Mouse (Mus musculus) midbrain, embryonic 15.5 days (tissue): ENCODE results near the gene Ube2t. TPM values are rescaled to one million over a fixed set of nuclear protein-coding genes. Genes with fewer than 3 reads are reported as not detected.

Experiments
- ATAC-seq: fragments of 200-750 bp; cut with Nextera tagmentation; replicated peaks from 2 replicates; pipeline ENCODE4 v1.8.0; 2017; ENCODE audit warnings: moderate TSS enrichment
- H3K27ac ChIP-seq: fragments of 300-500 bp; sonication (generic); 2 replicates; pipeline ENCODE4 v1.5.1; 2015; ENCODE audit warnings: mild to moderate bottlenecking, inconsistent platforms
- H3K27me3 ChIP-seq: fragments of 300-500 bp; sonication (generic); replicated peaks from 2 replicates; pipeline ENCODE4 v1.6.1; 2015; ENCODE audit warnings: inconsistent platforms
- H3K36me3 ChIP-seq: fragments of 300-500 bp; sonication (generic); replicated peaks from 2 replicates; pipeline ENCODE4 v1.6.1; 2015; ENCODE audit warnings: inconsistent platforms
- H3K4me1 ChIP-seq: fragments of 300-500 bp; sonication (generic); 2 replicates; pipeline ENCODE4 v1.6.1; 2015; ENCODE audit warnings: inconsistent platforms
- H3K4me2 ChIP-seq: fragments of 300-500 bp; sonication (generic); 2 replicates; pipeline ENCODE4 v1.6.1; 2015; ENCODE audit warnings: inconsistent platforms, mild to moderate bottlenecking, moderate library complexity
- H3K4me3 ChIP-seq: fragments of 300-500 bp; sonication (generic); 2 replicates; pipeline ENCODE4 v1.5.1; 2015; ENCODE audit warnings: mild to moderate bottlenecking, inconsistent platforms
- H3K9ac ChIP-seq: fragments of 300-500 bp; sonication (generic); 2 replicates; pipeline ENCODE4 v1.6.1; 2015; ENCODE audit warnings: mild to moderate bottlenecking, inconsistent platforms
- H3K9me3 ChIP-seq: fragments of 300-500 bp; sonication (generic); 2 replicates; pipeline ENCODE4 v1.6.1; 2016; ENCODE audit warnings: inconsistent platforms
- WGBS: fragments of 180-500 bp; shearing (Covaris S2); methylation state at CpG from one replicate; pipeline ENCODE4 v1.1.7; 2015; ENCODE audit warnings: mixed read lengths; 5-methylcytosine and 5-hydroxymethylcytosine counted together
- polyA plus RNA-seq: library from polyadenylated mRNA; unstranded; fragments of >200 nt; fragmentation: Nextera tagmentation; extraction: Ambion mirVana; gene quantifications from 2 replicates; pipeline ENCODE4 v1.2.1, GENCODE M21; 2015

The Ube2t gene
- polyA plus RNA-seq, 1 experiment from 2014 or later = 10.4 TPM

DNA sequence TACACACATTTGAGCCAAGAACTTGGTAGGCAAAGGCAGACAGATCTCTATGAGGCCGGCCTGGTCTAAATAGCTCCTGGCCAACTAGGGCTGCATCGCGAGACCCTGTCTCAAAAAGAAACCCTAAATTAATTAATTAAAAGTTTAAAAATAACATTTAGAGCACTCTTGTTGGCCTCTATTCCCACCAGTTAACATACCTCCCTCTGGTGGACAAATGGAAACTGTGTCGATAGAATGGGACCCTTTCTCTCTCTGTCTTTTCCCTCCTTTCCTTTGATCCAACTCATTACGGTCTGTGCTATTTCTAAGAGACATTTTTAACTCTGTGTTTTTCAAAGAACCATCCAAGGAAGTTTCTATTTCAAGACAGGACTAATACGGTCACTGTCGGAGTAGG, 1.7 kb upstream of the Ube2t start:
- H3K36me3 ChIP-seq = no peaks in the 10 kb centered on the region
- H3K9me3 ChIP-seq = no peaks in the 10 kb centered on the region
- no peak overlapping the region for H3K27ac ChIP-seq
- no peak overlapping the region for H3K4me2 ChIP-seq
- H3K27me3 ChIP-seq = no peaks in the 10 kb centered on the region
- WGBS = 57% methylated on average over 7 of the region's 7 CpGs
- H3K9ac ChIP-seq = no peak overlapping the region
- no peak for ATAC-seq
- H3K4me1 ChIP-seq = peaks cover 13% of the 10 kb centered on the region
- H3K4me3 ChIP-seq = no peak overlapping the region

DNA sequence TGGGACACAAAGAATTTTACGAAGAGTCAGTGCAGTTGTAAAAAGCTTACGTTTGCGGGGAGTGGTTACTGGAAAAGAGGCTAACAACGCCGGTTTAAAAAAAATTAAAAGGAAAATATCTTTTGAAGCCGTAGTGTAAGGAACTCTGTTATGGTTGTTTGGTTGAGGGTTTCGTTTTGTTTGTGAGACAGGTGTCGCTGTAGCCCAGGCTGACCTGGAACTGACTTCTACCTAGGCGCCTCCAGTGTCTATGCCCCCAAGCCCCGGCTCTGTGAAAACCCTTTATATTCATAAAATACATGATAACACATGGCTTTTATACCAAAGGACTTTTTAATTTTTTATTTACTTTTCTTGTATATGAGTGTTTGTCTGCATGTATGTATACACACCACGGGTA, 456 bp downstream of the Ube2t start:
- H3K4me1 ChIP-seq = peaks cover 13% of the 10 kb centered on the region
- peak overlapping the region; percentile 82 for H3K4me2 ChIP-seq
- H3K4me3 ChIP-seq = peak overlapping the region; percentile 85
- peak; percentile 70 for ATAC-seq
- H3K27ac ChIP-seq = peak overlapping the region; percentile 43; the same call in 1 of the 2 replicates
- peak overlapping the region; percentile 55 for H3K9ac ChIP-seq
- no peaks in the 10 kb centered on the region for H3K27me3 ChIP-seq
- WGBS = 2% methylated on average over 11 of the region's 11 CpGs
- H3K9me3 ChIP-seq = no peaks in the 10 kb centered on the region
- no peaks in the 10 kb centered on the region for H3K36me3 ChIP-seq

DNA sequence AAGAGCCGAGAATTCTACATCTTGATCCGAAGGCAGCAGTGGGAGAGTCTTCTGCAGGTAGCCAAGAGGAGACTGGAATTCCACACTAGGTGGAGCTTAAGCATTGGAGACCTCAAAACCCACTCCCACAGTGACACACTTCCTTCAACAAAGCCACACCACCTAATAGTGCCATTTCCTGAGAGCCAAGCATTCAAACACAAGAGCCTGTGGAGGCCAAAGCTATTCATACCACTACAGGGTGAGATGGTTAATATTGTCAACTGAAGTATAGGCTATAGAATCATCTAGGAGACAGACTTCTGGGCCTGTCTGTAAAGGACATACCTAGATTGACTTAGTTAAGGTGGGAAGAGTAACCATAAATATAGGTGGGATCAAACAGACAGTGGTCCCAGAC, 3.1 kb downstream of the Ube2t start:
- Histone ChIP-seq H3K4me2 (no peak overlapping the region), H3K4me1 (peaks cover 13% of the 10 kb centered on the region), H3K9ac (no peak overlapping the region), H3K9me3 (no peaks in the 10 kb centered on the region), H3K4me3 (no peak overlapping the region), H3K27ac (no peak overlapping the region), H3K36me3 (no peaks in the 10 kb centered on the region), H3K27me3 (no peaks in the 10 kb centered on the region)
- 98% methylated on average over 2 of the region's 2 CpGs for WGBS
- ATAC-seq = no peak

DNA sequence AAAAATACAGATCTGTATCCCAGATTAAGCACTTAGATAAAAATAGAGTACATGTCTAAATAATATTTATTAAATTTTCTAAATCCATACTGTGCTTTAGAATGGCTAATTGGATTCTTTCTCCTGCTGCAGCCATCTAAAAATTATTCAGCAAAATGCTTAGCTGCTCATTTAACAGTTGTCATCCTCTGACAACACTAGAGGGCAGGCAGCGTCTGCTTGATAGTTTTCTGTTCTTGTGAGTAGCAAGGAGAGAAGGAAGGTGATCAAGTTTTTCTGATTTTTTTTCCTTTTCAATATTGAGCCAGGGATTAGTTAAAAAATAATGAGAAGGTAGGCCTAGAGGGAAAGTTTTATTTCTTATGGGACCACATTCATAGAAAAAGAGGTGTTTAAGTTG, 10.6 kb downstream of the Ube2t start:
- WGBS = 80% methylated on average over 1 of the region's 1 CpGs
- Histone ChIP-seq H3K9ac (no peak overlapping the region), H3K36me3 (no peaks in the 10 kb centered on the region), H3K4me2 (no peak overlapping the region), H3K27ac (no peak overlapping the region), H3K4me1 (no peaks in the 10 kb centered on the region), H3K9me3 (no peaks in the 10 kb centered on the region), H3K4me3 (no peak overlapping the region), H3K27me3 (no peaks in the 10 kb centered on the region)
- no peak for ATAC-seq

DNA sequence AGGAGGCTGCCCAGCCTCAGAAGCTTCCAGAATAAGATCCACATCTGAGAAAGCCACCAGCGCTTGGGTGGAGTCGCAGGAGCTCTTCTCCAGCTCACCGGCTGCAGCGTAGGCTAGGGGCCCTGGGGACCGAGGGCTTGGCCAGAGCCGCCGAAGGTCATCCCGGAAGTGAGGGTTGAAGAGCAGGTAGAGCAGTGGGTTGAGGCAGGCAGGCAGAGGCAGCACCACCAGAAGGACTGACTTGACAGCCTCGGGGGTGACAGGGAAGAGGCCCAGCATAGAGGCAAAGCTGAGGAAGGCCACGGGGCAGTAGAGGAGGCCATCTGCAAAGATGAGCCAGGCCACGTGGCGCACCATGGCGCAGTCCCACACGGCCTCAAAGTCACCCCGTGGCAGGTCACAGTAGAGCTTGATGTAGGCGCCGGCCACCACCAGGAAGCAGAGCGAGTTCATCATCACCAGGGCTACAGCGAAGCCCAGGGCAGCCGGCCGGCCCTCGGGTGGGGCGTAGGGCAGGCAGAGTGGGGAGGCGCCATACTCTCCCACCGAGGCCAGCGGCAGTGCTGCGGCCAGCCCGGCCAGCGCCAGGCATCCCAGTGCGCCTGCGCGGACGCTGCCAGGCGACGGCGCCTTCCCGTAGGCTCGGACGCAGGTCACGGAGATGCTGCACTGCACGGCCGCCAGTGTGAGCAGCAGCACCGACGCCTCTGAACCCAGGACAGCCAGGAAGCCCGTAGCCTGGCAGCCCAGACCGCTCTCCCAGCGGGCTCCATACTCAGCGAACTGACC, 25.0 kb downstream of the Ube2t start:
- WGBS = 34% methylated on average over 44 of the region's 48 CpGs
- no peaks in the 10 kb centered on the region for H3K9me3 ChIP-seq
- ATAC-seq = peak; percentile 83

DNA sequence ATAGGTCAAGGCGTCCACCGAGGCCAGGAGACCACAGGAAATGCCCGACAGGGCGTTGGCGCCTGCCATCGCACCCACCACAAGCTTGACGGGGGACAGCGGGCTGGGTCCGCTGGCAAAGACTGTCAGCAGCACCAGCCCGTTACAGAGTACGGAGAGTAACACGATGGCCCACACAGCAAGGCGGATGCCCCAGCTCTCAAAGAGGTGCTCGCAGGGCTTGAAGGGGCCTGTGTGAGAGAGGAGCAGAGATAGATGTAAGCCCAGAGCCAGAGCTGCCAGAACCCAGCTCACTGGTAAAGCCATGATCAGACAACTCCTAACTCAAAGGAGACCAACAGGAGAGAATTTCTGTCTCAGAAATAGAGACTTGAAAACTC, 25.6 kb downstream of the Ube2t start:
- H3K9me3 ChIP-seq = no peaks in the 10 kb centered on the region
- no peak overlapping the region for H3K27ac ChIP-seq
- H3K27me3 ChIP-seq = 0 out of 2 replicates have a peak, but pooled peaks cover 4% of the 10 kb centered on the region
- H3K36me3 ChIP-seq = no peaks in the 10 kb centered on the region
- no peak; the same call in none of the 2 replicates for ATAC-seq
- peak overlapping the region; percentile 66 for H3K4me2 ChIP-seq
- peak overlapping the region; percentile 40 for H3K9ac ChIP-seq
- no peaks in the 10 kb centered on the region for H3K4me1 ChIP-seq
- H3K4me3 ChIP-seq = peak overlapping the region; percentile 38
- WGBS = 7% methylated on average over 14 of the region's 14 CpGs

More for the DNA sequence above, 25.0 kb downstream of the Ube2t start:
- no peak overlapping the region for H3K27ac ChIP-seq
- H3K4me1 ChIP-seq = no peaks in the 10 kb centered on the region
- H3K9ac ChIP-seq = peak overlapping the region; percentile 40
- 0 out of 2 replicates have a peak, but pooled peaks cover 4% of the 10 kb centered on the region for H3K27me3 ChIP-seq
- H3K36me3 ChIP-seq = no peaks in the 10 kb centered on the region
- peak overlapping the region; percentile 38 for H3K4me3 ChIP-seq
- H3K4me2 ChIP-seq = peak overlapping the region; percentile 66

DNA sequence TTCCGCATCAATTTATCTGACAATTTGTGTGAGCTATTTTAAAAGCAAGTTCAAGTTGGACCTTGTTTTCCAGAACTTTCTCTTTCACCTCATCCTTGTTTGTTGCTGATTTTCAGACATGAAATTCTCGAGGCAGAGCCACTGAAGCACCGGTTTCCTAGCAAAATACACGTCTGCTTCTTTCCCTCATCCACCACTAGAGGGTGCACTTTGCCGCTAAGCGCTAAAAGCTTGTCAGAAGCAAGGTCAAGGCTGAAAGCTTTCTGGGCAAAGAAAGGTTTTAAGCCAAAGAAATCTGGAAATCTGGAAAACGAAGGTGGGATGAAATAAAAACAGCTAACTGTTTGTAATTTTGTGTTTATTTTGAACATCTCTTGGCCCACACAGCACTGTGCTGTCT, 27.0 kb downstream of the Ube2t start:
- Histone ChIP-seq H3K27me3 (0 out of 2 replicates have a peak, but pooled peaks cover 4% of the 10 kb centered on the region), H3K4me3 (no peak overlapping the region), H3K9ac (no peak overlapping the region), H3K4me1 (no peaks in the 10 kb centered on the region), H3K27ac (no peak overlapping the region), H3K9me3 (no peaks in the 10 kb centered on the region), H3K36me3 (no peaks in the 10 kb centered on the region), H3K4me2 (no peak overlapping the region)
- WGBS = 8% methylated on average over 7 of the region's 7 CpGs
- no peak for ATAC-seq

DNA sequence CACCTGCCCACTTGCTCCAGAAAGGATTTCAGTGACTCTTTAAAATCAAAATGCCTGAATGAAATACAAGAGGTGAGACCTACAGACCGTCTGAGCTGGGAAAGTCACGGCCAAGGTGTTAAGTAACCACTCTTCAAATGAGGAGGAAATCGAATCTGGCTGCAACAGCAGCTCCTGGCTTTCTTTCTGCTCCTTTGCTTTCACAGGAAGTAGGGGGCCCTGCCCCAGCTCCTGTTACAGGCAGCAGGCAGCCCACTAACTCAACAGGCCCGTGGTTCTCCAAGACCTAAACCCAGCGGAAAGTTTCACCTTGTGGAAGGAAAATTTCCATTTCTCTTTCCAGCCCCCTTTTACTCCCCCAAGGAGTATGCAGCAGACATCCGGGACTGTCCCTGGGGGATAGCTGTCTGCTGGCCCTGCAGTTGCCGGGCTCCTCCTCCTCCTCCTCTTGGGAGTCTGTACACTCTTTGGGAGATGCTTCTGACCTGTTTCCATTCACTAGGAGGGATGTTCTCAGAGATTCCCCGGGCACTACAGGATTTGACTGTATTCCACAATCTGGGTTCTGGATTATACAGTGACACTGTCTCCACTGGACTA, 29.8 kb downstream of the Ube2t start:
- H3K4me2 ChIP-seq = no peak overlapping the region
- H3K36me3 ChIP-seq = no peaks in the 10 kb centered on the region
- WGBS = 62% methylated on average over 8 of the region's 8 CpGs
- no peak for ATAC-seq
- no peak overlapping the region for H3K4me3 ChIP-seq
- peaks cover 3% of the 10 kb centered on the region for H3K4me1 ChIP-seq
- 0 out of 2 replicates have a peak, but pooled peaks cover 4% of the 10 kb centered on the region for H3K27me3 ChIP-seq
- H3K27ac ChIP-seq = no peak overlapping the region
- no peak overlapping the region for H3K9ac ChIP-seq
- H3K9me3 ChIP-seq = no peaks in the 10 kb centered on the region

DNA sequence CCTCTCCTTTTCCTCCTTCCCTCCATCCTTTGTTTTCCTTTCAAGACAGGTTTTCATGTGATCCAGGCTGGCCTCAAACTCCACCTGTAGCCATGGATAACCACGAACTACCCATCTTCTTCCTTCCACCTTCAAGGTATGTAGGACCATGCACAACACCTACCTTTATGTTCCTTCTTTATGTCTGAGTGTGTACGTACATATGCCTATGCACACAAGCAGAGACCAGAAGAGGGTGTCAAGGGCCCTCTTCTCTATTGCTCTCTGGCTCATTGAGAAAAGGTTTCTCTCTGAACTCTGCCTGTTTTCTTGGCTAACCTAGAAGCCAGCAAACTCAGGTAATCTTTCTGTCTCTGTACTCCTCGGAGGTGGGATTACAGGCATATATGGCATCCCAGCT, 32.4 kb downstream of the Ube2t start:
- 80% methylated on average over 3 of the region's 3 CpGs for WGBS
- no peak for ATAC-seq

DNA sequence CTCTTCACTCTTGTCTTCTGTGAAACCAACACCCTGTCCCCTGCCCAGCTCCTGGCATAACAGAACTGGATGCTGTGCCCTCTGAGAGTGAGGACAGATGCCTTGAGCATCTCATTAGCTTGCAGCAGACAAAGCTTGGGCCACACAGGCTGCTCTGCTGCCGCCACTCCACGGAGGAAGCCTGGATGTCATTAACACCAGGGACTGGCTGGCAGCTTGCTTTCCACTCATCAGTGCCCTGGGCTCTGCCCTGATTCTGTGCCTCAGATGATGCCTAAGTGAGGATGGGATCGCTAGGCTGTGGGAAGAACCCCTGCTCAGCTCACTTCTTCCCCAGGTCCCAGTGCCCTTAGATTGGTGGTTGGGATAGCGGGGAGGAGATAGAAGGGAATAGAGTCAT, 33.1 kb downstream of the Ube2t start:
- H3K4me2 ChIP-seq = no peak overlapping the region
- H3K27me3 ChIP-seq = no peaks in the 10 kb centered on the region
- H3K36me3 ChIP-seq = no peaks in the 10 kb centered on the region
- H3K27ac ChIP-seq = no peak overlapping the region
- no peaks in the 10 kb centered on the region for H3K9me3 ChIP-seq
- H3K9ac ChIP-seq = 0 out of 2 replicates have a peak overlapping the region, but pooled peaks have one; percentile 12
- ATAC-seq = no peak
- 48% methylated on average over 4 of the region's 4 CpGs for WGBS
- peaks cover 3% of the 10 kb centered on the region for H3K4me1 ChIP-seq
- no peak overlapping the region for H3K4me3 ChIP-seq

More for the DNA sequence above, 32.4 kb downstream of the Ube2t start:
- Histone ChIP-seq H3K27me3 (no peaks in the 10 kb centered on the region), H3K4me2 (no peak overlapping the region), H3K36me3 (no peaks in the 10 kb centered on the region), H3K4me1 (peaks cover 3% of the 10 kb centered on the region), H3K9ac (no peak overlapping the region), H3K9me3 (no peaks in the 10 kb centered on the region), H3K27ac (no peak overlapping the region), H3K4me3 (no peak overlapping the region)

DNA sequence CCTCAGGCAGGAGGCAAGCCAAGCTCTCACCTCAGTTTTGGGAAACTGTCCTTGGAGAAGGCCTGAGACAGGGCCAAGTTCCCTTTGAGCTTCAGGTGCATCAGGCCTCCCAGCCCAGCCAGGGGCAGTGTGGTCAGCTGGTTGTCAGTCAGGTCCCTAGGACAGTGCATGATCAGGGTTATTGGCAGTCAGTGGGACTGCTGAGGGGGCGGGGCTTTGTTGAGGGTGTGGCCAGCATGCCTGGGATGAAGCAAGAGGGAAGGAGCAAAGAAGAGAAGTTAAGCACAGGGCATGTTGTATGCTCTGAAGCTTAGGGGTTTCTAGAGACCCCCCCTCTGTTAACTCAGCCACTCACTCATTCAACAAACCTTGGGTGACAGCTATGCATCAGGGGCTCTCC, 33.6 kb downstream of the Ube2t start:
- H3K4me3 ChIP-seq = no peak overlapping the region
- H3K4me1 ChIP-seq = peaks cover 3% of the 10 kb centered on the region
- H3K9me3 ChIP-seq = no peaks in the 10 kb centered on the region
- no peak for ATAC-seq
- no peak overlapping the region for H3K9ac ChIP-seq
- 29% methylated on average over 1 of the region's 1 CpGs for WGBS
- no peak overlapping the region for H3K4me2 ChIP-seq
- no peaks in the 10 kb centered on the region for H3K36me3 ChIP-seq
- H3K27ac ChIP-seq = no peak overlapping the region
- no peaks in the 10 kb centered on the region for H3K27me3 ChIP-seq

DNA sequence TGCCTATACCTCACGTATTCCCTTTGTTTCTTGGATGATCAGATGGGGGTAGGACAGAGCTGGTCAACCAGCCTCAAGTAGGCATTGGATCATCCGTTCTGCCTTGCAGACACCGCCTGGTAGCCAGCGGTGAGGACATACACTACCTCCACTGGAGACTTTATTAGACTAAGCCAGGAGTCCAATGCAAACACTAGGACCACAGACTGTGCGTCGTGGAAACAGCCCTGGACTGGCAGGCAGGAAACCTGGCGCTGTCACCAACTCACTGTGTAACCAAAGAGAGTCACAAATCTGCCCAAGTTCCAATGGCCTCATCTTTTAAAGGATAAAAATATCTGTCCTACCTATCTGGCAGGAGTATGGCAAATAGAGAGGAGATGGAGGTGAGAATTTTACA, 34.1 kb downstream of the Ube2t start:
- no peak overlapping the region for H3K27ac ChIP-seq
- H3K9ac ChIP-seq = no peak overlapping the region
- no peaks in the 10 kb centered on the region for H3K36me3 ChIP-seq
- peaks cover 3% of the 10 kb centered on the region for H3K4me1 ChIP-seq
- no peak overlapping the region for H3K4me3 ChIP-seq
- H3K27me3 ChIP-seq = no peaks in the 10 kb centered on the region
- no peak overlapping the region for H3K4me2 ChIP-seq
- H3K9me3 ChIP-seq = no peaks in the 10 kb centered on the region
- 88% methylated on average over 7 of the region's 7 CpGs for whole genome bisulfite sequencing
- ATAC-seq = no peak

DNA sequence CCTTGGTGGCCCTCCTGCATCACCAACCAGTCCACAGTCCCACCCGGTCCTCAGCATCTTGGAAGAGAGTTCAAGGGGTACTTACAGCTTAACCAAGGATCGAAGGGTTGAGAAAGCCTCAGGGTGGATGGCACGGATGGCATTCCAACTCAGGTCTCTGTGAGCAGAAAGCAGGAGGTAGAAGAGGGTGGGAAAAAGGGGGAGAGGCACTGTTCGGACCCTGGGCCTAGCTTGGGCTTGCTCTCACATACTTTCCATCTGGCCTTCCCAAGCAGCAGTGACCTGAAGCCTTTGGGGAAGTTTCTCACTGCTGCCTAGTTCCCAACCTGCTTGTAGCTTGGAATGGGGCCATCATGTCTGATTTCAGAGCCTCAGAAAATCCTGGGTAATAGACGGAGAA, 35.2 kb downstream of the Ube2t start:
- no peaks in the 10 kb centered on the region for H3K27me3 ChIP-seq
- H3K4me3 ChIP-seq = no peak overlapping the region
- no peak overlapping the region for H3K27ac ChIP-seq
- H3K36me3 ChIP-seq = no peaks in the 10 kb centered on the region
- no peak for ATAC-seq
- H3K4me2 ChIP-seq = no peak overlapping the region
- peaks cover 3% of the 10 kb centered on the region for H3K4me1 ChIP-seq
- H3K9me3 ChIP-seq = no peaks in the 10 kb centered on the region
- WGBS = 80% methylated on average over 5 of the region's 5 CpGs
- H3K9ac ChIP-seq = no peak overlapping the region
